Mouse (Mus musculus) small intestine, adult 2 months (tissue): ENCODE measurements around the gene Cpe.
"Not testable (repeated sequence)": the region's sequence is repeated elsewhere in the genome, so short reads cannot be mapped to it uniquely, and the experiment has no call there.

Source experiments
- CTCF ChIP-seq: fragments of 200-500 bp; IDR thresholded peaks from 2 replicates; pipeline ENCODE4 v1.5.1; 2012; ENCODE audit warnings: low read depth, mild to moderate bottlenecking, control low read depth, inconsistent platforms, low read length, moderate library complexity, mixed read lengths; ENCODE audit not compliant: insufficient replicate concordance, insufficient read length; ENCODE audit errors: extremely low read depth
- POLR2A ChIP-seq: fragments of 200-500 bp; IDR thresholded peaks from 2 replicates; pipeline ENCODE4 v1.6.1; 2012; ENCODE audit warnings: low read depth, mild to moderate bottlenecking, control low read depth, inconsistent platforms, low read length, moderate library complexity

DNA sequence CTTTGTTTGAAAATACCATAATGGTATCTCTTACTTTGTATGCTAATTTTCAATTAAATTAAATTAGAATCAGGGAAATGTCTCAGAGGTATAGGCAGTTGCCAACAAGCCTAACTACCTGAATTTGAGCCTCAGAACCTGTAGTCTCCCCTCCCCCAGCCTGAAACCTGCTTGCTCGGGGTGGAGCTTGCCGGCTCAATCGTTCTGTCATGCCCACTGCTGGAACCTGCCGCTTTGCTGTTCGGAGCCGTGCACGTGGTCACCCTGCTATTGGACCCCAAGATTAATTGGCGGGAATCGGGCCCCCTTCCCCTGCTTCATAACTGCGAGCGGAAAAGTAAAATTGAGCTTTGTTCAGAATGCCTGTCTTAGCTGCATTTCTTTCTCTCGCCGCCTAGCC, 26.5 kb downstream of the Cpe start:
- TF ChIP-seq POLR2A, CTCF: not testable (repeated sequence)
